Mouse (Mus musculus) left cerebral cortex, postnatal 14 days (tissue): ENCODE results near the gene BC048403. TPM values are rescaled to one million over a fixed set of nuclear protein-coding genes. Genes with fewer than 3 reads are reported as not detected.

ENCODE experiments used
- DNase-seq, 2 experiments: peaks; one replicate each; pipeline ENCODE4 v3.0.0; 2021 to 2022; ENCODE audit warnings: low spot score in 2 of 2, mixed read lengths in 1 of 2
- intact Hi-C: fragments of 180-260 bp; cut with DNase I; formaldehyde crosslinking; loops from one replicate; pipeline ENCODE4 v1.15.1; 2025
- total RNA-seq, 2 experiments: library from RNA; stranded (reverse); gene quantifications; 2 replicates each; pipeline ENCODE4 v1.2.3; 2021

BC048403 gene
- total RNA-seq, 2 experiments from 2014 or later: 7.1 to 9.8 TPM

DNA sequence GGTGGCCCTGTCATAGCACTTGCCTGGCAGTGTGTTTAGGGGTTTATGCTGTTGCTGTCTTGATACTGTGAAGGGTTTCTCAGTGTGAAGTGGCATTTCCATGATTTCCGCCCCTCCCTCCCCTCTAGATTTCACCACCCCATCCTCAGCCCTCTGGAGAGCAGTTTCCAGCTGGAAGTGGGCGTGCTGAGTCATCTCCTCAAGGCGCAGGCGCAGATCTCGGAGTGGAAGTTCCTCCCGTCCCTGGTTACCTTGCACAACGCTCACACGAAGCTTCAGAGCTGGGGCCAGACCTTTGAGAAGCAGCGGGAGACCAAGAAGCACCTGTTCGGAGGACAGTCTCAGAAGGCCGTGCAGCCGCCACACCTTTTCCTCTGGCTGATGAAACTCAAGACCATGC is 10.4 kb downstream of the BC048403 start:
- DNase-seq: peak; percentile 46 to 59
- intact Hi-C loops: no loop called here

DNA sequence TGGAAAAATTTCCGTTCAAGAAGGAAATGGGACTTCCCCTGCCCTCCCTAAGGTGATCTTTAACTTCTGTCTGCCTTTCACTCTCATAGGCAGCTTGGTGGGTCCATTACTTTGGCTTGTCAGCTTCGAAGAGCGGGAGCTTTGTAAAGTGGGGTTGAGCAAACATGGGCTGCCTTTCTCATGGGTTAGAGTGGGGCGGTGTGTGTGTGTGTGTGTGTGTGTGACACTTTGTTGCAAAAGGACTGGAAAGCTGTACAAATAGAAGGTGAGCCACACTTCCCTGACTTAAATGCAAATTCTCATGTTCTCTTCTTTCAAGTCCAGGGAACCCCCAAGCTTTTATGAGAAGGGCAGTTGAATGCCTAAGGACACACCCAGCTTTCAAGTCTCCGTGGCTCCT is 14.5 kb downstream of the BC048403 start:
- intact Hi-C loops: no loop called here
- DNase-seq: no peak

DNA sequence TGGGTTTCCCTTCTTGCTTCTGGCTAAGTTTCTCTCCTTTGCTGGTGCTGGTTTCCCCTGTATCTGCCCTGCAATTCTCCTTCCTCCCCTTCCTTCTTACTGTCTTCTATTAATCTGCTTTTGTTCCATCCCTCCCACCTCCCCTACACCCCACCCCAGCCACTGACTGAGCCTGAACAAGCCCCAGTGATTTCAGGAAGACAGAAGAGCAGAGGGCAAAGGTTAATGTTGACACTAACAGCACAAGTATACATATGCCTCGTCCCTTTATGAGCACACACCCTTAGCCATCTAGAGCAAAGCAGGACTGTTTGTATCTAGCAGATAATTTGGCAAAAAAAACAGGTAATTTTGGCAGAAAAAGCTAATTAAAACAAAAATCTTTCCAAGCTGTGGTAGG is 16.1 kb downstream of the BC048403 start:
- intact Hi-C loops: no loop called here
- no peak for DNase-seq

DNA sequence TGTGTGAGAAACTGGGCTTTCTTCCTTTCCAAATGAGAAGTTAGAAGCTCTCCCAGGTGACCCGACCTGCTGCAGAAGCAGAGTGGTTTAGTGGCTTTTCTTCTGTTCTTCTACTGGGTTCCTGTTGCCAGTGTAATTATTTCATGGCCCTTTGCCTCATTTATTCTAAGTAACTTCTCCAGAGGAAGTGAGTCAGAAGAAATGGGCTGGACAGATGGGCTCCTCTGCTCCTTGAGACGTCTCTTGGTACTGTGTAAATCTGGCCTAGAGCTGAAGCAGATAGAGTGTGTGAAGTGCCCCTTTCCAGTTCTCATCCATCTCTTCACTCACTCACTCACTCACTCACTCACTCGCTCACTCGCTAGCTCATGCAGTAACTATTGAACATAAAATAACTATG is 16.9 kb downstream of the BC048403 start:
- intact Hi-C loops: no loop called here
- DNase-seq: no peak

DNA sequence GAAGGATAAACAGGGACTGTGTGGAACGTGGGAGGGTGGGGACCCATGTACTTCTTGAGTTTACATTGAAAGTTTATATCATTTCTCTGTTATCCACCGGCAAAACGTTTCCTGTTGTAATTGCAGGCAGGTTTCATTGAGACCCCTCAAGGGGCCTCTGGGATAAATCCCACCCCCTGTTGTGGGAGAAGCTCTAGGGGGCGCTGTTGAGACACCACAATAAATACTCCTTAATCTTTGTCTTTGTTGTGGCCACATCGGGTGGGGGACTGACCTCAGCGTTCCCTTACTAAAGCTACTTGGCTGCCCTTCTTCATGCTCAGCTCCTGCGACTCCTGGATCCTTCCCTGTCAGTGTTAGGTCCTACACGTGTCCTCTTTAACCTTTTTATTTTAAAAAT is 19.4 kb downstream of the BC048403 start:
- intact Hi-C loops: no loop called here
- no peak for DNase-seq

DNA sequence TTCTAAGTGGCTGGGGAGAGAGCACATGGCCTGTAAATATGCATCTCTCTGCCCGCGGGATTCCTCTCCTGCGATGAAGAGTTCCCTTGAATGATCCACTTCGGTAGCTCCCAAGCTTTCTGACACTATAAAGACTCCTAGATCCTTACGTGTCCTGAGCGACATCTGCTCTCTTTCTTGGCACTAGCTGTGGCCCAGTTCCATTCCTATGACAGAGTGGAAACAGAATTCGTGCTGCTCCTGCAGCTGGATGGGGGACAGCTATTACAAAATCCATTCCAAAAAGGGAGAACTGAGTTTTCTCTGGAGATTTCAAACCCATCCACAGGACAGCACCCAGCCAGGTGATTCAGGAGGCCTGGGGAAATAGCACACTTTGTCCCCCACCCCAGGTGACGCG is 22.4 kb downstream of the BC048403 start:
- no peak for DNase-seq
- intact Hi-C loops: loop anchor here (10.0 kb wide), 1 partner anchor 293 kb away; no protein-coding TSS in a partner anchor

DNA sequence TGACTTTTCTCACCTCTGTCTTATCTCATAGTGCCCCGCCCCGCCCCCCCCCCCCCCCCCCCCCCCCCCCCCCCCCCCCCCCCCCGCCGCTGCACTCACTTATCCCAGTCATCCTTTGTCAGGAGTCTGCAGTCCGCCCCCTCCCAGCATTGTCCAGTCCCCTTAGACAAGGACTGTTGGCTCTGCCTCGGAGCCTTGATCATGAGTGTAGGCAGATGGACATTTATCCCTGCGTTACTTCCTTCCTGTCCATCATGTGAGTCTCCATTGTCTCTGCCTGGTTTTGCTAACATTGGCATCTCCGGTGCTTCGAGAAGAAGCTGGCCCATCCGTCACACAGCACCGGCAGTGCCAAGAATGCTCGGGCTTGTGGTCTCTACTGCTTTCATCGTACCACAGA is 23.5 kb downstream of the BC048403 start:
- DNase-seq: no peak
- intact Hi-C loops: loop anchor here (10.0 kb wide), 1 partner anchor 292 kb away; no protein-coding TSS in a partner anchor

DNA sequence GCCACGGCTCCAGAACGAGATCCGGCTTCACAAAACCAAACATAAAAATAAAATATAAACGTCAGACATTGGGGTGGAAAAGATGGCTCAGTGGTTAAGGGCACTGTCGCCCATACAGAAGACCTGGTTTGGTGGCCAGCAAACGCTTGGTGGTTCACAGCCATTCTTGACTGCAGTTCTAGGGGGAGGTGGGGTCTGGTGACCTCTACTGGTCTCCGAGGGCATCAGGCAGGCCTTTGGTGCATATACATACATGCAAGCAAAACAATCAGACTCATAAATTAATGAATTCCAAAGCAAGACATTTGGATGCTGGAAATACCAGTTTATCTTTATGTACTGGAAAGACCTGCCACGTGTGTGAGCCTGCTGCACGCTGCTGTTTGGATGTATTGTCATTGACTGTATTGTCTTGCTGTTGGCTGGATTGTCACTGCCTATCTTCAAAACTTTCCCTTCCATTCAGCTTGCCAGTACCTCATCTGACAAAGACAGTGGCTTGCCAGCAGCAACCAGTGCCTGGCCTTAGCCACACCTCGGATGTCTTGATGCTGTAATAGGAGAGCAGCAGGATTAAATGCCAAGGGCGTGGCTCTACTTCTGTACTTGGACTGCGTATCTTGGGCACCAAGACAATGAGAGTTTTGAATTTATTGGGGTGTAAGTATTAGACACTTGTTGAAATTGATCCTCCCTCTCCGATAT is 24.9 kb downstream of the BC048403 start:
- DNase-seq: no peak
- intact Hi-C loops: loop anchor here (10.0 kb wide), 1 partner anchor 290 kb away; no protein-coding TSS in a partner anchor

DNA sequence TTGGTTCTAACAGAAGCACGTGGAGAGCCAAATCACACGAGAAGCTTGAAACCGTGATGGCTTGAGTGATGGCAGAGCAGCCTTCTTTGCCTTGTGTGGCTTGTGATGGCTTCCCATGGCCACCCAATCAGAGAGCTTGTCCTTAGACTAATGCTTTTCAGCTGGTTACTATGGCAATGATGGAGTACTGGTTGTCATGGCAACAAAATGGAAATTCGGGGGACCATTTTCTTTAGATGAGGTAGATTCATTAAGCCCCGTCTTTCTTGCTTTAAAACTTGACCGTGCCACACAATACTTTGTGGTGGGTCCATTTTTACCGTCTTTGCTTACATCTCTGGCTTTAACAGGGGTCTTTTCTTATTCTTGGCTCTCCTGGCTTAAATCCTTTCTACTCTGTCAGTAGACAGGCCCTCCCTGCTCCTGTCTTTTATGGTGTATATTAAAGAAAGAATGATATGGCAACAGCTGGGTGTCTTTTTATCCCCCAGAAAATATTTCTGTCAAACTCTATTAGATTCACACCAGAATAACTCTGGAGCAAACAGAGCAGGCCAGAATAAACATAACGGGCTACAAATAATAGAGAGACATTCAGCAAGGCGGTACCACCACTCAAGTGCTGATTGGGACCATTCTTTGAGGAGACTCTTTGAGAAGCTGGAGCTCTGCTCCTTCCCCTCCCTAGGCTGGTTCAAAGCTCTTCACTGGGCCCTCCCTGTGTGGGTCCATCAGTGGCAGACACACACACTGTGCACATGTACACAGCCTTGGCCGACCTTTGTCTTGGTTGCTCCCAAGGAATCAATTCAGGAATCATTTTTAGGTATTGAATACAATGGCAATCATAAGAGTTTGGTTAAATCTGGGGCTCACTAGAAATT is 25.7 kb downstream of the BC048403 start:
- DNase-seq: peak; percentile 47 to 91
- intact Hi-C loops: loop anchor here (10.0 kb wide), 1 partner anchor 289 kb away; no protein-coding TSS in a partner anchor

DNA sequence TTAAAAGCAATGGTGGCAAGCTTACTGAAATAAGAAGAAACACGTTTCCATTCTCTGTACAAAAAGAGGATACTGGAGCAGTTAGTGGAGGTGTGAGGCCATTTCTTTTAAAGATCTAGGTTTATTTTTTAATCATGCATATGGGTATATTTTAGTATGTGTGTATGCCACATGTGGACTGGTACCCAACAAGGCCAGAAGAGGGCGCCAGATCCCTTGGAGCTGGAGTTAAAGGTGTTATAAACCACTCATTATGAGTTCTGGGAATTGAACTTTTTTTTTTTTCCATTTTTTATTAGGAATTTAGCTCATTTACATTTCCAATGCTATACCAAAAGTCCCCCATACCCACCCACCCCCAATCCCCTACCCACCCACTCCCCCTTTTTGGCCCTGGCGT is 27.6 kb downstream of the BC048403 start:
- intact Hi-C loops: loop anchor here (10.0 kb wide), 1 partner anchor 288 kb away; no protein-coding TSS in a partner anchor

DNA sequence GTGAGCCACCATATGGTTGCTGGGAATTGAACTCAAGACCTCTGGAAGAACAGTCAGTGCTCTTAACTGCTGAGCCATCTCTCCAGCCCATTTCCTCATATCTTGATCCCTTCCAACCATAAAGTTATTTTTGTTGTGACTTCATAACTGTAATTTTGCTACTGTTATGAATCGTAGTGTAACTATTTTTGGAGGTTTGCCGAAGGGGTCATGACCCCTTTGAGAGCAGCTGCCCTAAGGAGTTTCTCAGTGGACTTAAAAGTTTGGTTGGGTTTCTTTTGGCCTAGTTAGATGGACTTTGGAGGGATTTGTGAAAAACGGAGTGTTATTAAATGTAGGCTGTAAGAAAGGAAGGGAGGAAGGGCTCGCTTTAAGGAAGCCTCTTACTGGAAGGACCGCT is 30.0 kb downstream of the BC048403 start:
- DNase-seq: no peak
- intact Hi-C loops: loop anchor here (10.0 kb wide), 1 partner anchor 285 kb away; no protein-coding TSS in a partner anchor

More for the DNA sequence above, 27.6 kb downstream of the BC048403 start:
- peak in 1 of 2 experiments; percentile 24 for DNase-seq

DNA sequence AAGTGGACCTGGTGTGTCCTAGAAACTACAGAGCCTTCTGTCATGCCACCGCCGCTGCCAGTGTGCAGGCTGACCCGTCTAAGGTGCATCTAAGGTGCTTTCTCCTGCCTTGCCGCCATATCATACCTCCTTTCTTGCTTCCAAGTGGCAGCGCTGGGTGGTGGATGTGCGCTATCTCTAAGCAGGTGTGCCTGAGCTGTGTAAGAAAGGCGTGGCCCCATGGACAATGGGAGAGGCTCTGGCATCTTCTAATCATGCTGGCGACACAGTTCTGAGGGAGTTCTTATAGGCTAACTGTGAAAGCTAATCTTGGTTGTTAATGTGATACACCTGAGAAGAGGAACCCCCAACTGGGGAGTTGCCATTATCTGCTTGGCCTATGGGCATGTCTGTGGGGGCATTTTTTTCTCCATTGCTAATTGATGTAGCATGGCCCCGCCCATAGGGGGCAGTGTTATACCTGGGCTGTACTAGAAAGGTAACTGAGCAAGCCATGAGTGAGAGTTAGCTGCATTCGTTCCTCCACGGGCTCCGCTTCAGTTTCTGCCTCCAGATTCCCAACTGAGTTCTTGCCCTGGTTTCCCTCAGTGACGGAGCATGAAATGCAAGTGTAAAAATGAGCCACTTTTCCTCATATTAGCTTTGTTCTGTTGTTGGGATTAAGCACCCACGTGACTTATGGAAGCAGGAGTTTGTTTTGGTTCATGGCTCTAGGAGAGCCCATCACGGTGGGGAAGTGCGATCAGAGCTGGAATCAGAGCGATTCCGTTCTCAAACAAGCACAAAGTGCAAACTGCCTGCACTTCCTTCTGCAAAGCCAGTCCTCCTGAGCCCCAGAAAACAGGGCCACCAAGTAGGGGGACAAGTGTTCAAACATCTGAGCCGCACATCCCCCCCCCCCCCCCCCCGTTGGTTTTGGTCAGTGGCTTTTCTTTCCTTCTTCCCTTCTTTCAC is 31.2 kb downstream of the BC048403 start:
- intact Hi-C loops: no loop called here
- no peak for DNase-seq

DNA sequence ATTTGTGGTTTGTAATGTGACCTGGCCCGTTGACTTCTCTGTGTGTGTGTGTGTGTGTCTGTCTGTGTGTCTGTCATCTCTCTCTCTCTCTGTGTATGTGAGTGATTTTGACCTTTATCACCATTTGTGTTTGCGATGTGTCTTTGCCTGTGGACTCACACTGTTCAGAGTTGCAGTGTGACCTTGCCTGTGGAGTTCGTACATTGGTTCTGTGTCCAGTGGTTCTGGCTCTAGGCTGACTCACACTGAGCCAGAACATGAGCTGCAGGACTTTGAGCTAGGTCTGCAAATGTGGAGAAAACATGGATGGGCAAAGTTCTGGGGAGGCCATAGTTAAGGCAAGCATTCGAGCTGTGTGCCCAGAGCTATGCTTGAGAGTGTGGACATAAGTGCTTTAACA is 34.1 kb downstream of the BC048403 start:
- DNase-seq: no peak
- intact Hi-C loops: no loop called here

DNA sequence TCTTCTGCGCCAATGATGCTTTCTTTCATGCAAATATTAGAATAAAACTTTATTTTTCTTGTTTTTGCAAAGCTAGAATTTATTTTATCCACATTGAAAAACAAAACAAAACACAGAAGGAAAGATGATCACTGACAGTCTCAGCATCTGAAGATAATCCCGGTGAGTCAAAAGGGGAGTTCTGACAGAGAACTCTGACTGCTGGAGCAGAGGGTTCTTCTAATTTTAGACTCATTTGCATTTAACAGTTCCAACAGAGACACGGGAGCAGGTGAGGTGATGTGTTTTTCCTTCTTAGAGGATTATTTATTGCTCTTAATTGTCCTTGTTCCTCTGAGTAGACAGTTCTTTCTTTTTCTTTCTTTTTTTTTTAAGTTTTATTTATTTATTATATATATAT is 36.3 kb downstream of the BC048403 start:
- intact Hi-C loops: no loop called here

DNA sequence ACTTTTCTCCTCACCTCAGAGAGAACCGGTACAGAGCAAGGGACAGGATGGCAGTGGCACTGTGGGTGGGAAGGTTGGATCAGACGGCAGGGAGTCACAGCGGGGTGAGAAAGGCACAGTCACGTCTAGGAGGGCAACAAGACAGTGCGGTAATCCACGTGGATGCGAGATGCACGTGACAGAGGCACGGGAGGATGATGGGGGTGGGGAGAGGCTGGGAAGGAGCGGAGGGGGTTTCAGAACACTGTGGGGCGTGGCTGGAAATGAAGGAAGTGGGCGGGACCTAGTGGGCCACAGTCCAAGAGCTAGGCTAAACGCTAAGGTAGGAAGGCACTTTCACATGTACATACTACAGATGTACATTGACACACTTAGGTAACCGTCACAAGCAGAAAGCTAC is 41.4 kb downstream of the BC048403 start:
- intact Hi-C loops: no loop called here
- no peak for DNase-seq

More for the DNA sequence above, 36.3 kb downstream of the BC048403 start:
- no peak for DNase-seq

DNA sequence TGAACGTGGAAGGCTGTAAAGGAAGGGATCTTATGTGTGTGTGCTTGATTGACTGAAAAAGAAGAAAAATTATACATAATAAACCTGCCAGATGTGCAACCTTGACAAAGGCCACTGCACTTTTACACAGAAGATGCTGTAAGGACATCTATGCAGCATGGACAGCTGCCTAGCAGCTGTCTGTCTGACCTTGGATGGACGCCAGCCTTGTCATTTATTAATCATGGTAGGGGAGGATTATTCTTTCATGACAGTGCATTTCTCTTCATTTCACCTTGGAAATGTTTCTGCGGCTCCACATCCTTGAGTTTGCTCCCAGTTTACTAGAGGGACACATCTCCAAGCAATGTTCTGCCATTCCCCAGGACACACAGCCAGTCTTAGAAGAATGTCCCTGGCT is 48.8 kb downstream of the BC048403 start:
- intact Hi-C loops: no loop called here
- DNase-seq: no peak

DNA sequence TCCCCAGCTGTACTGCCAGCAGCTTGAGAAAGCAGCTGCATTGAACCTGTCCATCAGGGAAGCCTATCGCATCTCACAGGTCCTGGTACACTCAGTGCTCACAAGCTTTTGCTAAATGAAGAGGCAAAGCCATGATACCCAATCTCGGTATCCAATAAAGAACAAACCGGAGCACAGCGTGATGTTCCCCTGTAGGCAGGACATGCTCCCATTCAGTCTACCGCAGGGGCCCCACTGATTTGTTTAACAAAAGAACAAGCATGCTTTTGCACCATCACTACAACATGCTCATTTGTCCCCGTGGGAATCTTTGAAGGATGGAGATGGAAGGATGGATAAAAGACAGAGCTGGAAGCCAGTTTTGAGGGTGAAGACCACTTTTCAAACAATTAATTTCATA is 50.3 kb downstream of the BC048403 start:
- DNase-seq: no peak
- intact Hi-C loops: no loop called here

DNA sequence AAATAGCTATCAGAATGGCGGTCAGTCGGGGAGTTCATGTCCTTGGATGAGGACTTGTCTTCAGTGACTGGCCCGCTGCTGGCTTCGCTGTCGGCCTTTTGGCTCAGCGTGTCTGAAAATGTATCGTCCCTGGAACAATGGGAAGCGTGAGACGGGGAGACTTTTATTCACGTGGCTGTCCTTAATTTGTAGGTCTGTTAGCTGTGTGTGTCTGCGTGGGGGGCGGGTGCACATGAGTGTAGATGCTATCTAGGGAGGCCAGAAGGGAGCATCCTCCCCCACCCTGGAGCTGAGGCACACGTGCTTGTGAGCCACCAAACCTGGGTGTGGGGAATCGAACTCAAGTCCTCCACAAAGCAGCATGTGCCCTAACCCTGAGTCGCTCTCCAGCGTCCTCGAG is 52.9 kb downstream of the BC048403 start:
- intact Hi-C loops: no loop called here
- no peak for DNase-seq

DNA sequence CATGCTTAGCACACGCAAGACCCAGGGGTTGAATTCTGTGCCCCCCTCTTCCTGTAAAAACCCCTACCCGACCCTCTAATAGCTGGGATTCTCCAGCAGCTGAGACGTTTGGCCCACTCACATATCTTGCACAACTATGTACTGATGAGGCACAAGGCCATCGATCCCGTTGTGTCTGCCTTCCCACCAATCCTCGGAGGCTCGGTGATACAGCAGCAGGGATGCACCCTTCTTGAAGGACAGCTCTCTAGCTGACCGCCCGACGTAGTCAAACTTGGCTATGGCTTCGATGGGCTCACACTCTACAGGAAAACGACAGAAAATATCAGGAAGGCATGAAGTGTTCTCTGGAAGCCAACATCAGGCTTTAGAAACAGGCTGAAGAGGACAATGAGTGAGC is 54.7 kb downstream of the BC048403 start:
- DNase-seq: no peak
- intact Hi-C loops: no loop called here
